Mouse (Mus musculus) MEL (cell line): Measurements from ENCODE around the gene Tomt. TPM values are rescaled to one million over a fixed set of nuclear protein-coding genes. Genes with fewer than 3 reads are reported as not detected.

Source experiments
- DNase-seq: peaks from one replicate; pipeline ENCODE4 v3.0.0; 2011; ENCODE audit warnings: low read depth, low spot score
- H3K27ac ChIP-seq: 2 replicates; pipeline ENCODE4 v1.5.1; 2012; ENCODE audit warnings: low read depth, mild to moderate bottlenecking, control low read depth, low read length, moderate library complexity; ENCODE audit not compliant: control insufficient read depth
- H3K27me3 ChIP-seq, 2 experiments: fragments of 150-350 bp in 1 of 2; sonication (generic) in 1 of 2; 2 replicates each; pipeline ENCODE4 v1.6.1; 2012; ENCODE audit warnings: low read length in 2 of 2, mild to moderate bottlenecking in 2 of 2, improper control_type of control experiment in 1 of 2, moderate library complexity in 1 of 2; ENCODE audit not compliant: insufficient read depth in 2 of 2, control insufficient read depth in 1 of 2
- H3K36me3 ChIP-seq, 2 experiments: 2 replicates each; pipeline ENCODE4 v1.6.1; 2012 to 2014; ENCODE audit warnings: low read length in 2 of 2, improper control_type of control experiment in 1 of 2, inconsistent platforms in 1 of 2, mild to moderate bottlenecking in 1 of 2; ENCODE audit not compliant: insufficient read depth in 2 of 2, control insufficient read depth in 1 of 2
- H3K4me1 ChIP-seq, 2 experiments: fragments of 150-350 bp in 1 of 2; sonication (generic) in 1 of 2; 2 replicates each; pipeline ENCODE4 v1.6.1; 2012; ENCODE audit warnings: low read length in 2 of 2, improper control_type of control experiment in 1 of 2, mild to moderate bottlenecking in 1 of 2; ENCODE audit not compliant: insufficient read depth in 2 of 2, control insufficient read depth in 1 of 2
- H3K4me3 ChIP-seq, 2 experiments: fragments of 150-350 bp in 1 of 2; sonication (generic) in 1 of 2; 2 replicates each; pipeline ENCODE4 v1.5.1; 2012; ENCODE audit warnings: low read depth in 2 of 2, low read length in 2 of 2, mild to moderate bottlenecking in 2 of 2, moderate library complexity in 2 of 2, control low read depth in 1 of 2, improper control_type of control experiment in 1 of 2; ENCODE audit not compliant: control insufficient read depth in 1 of 2, insufficient read depth in 1 of 2
- H3K79me2 ChIP-seq: 2 replicates; pipeline ENCODE4 v1.6.1; 2012; ENCODE audit warnings: mild to moderate bottlenecking, low read length, moderate library complexity; ENCODE audit not compliant: control insufficient read depth, poor library complexity, insufficient read depth
- H3K9ac ChIP-seq: 2 replicates; pipeline ENCODE4 v1.6.1; 2012; ENCODE audit warnings: low read depth, mild to moderate bottlenecking, control low read depth, low read length, moderate library complexity; ENCODE audit not compliant: control insufficient read depth, poor library complexity, severe bottlenecking
- H3K9me3 ChIP-seq: fragments of 150-350 bp; sonication (generic); replicated peaks from 2 replicates; pipeline ENCODE4 v1.6.1; 2012; ENCODE audit warnings: mild to moderate bottlenecking, low read length, improper control_type of control experiment, moderate library complexity; ENCODE audit not compliant: insufficient read depth
- CTCF ChIP-seq, 3 experiments: IDR thresholded peaks in 2 of 3; conservative IDR thresholded peaks in 1 of 3; 2 replicates each; pipeline ENCODE4 v1.5.1; 2011 to 2012; ENCODE audit warnings: low read length in 3 of 3, low read depth in 2 of 3, mild to moderate bottlenecking in 2 of 3, improper control_type of control experiment in 1 of 3, inconsistent platforms in 1 of 3, mixed read lengths in 1 of 3, moderate library complexity in 1 of 3; ENCODE audit not compliant: control insufficient read depth in 1 of 3, insufficient read depth in 1 of 3, poor library complexity in 1 of 3, severe bottlenecking in 1 of 3
- ELF1 ChIP-seq: IDR thresholded peaks from 2 replicates; pipeline ENCODE4 v1.6.1; 2014; ENCODE audit warnings: low read depth, mild to moderate bottlenecking, inconsistent platforms, low read length, improper control_type of control experiment, moderate library complexity
- EP300 ChIP-seq, 2 experiments: IDR thresholded peaks; 2 replicates each; pipeline ENCODE4 v1.6.1; 2011; ENCODE audit warnings: improper control_type of control experiment in 2 of 2, low read length in 2 of 2, low read depth in 1 of 2, mild to moderate bottlenecking in 1 of 2
- HCFC1 ChIP-seq: IDR thresholded peaks from 2 replicates; pipeline ENCODE4 v1.6.1; 2012; ENCODE audit warnings: low read depth, mild to moderate bottlenecking, inconsistent platforms, low read length, improper control_type of control experiment, moderate library complexity
- KAT2A ChIP-seq: conservative IDR thresholded peaks from 2 replicates; pipeline ENCODE4 v1.6.1; 2012; ENCODE audit warnings: low read depth, low read length, improper control_type of control experiment, inconsistent platforms
- MAX ChIP-seq: IDR thresholded peaks from 2 replicates; pipeline ENCODE4 v1.6.1; 2011; ENCODE audit warnings: low read length, improper control_type of control experiment
- MEF2A ChIP-seq: IDR thresholded peaks from 2 replicates; pipeline ENCODE4 v1.6.1; 2014; ENCODE audit warnings: low read depth, mild to moderate bottlenecking, inconsistent platforms, low read length, improper control_type of control experiment; ENCODE audit not compliant: poor library complexity, insufficient replicate concordance, severe bottlenecking; ENCODE audit errors: extremely low read depth
- MXI1 ChIP-seq: IDR thresholded peaks from 2 replicates; pipeline ENCODE4 v1.6.1; 2011; ENCODE audit warnings: mild to moderate bottlenecking, low read depth, low read length, improper control_type of control experiment
- MYB ChIP-seq: IDR thresholded peaks from 2 replicates; pipeline ENCODE4 v1.6.1; 2011; ENCODE audit warnings: mild to moderate bottlenecking, low read depth, low read length, improper control_type of control experiment
- MYC ChIP-seq: IDR thresholded peaks from 2 replicates; pipeline ENCODE4 v1.6.1; 2011; ENCODE audit warnings: low read depth, mild to moderate bottlenecking, low read length, improper control_type of control experiment, moderate library complexity
- SIN3A ChIP-seq: IDR thresholded peaks from 2 replicates; pipeline ENCODE4 v1.6.1; 2012; ENCODE audit warnings: low read length, improper control_type of control experiment, inconsistent platforms
- SMC3 ChIP-seq: IDR thresholded peaks from 2 replicates; pipeline ENCODE4 v1.6.1; 2011; ENCODE audit warnings: low read depth, low read length, improper control_type of control experiment
- TAL1 ChIP-seq: IDR thresholded peaks from 2 replicates; pipeline ENCODE4 v1.6.1; 2012; ENCODE audit warnings: mild to moderate bottlenecking, inconsistent platforms, low read length, moderate library complexity, mixed read lengths
- TCF12 ChIP-seq: IDR thresholded peaks from 2 replicates; pipeline ENCODE4 v1.6.1; 2014; ENCODE audit warnings: low read depth, mild to moderate bottlenecking, inconsistent platforms, low read length, improper control_type of control experiment, moderate library complexity
- UBTF ChIP-seq: IDR thresholded peaks from 2 replicates; pipeline ENCODE4 v1.6.1; 2012; ENCODE audit warnings: low read depth, mild to moderate bottlenecking, inconsistent platforms, low read length, improper control_type of control experiment, moderate library complexity, borderline replicate concordance; ENCODE audit not compliant: insufficient read depth
- USF2 ChIP-seq, 2 experiments: IDR thresholded peaks; 2 replicates each; pipeline ENCODE4 v1.6.1; 2011 to 2012; ENCODE audit warnings: improper control_type of control experiment in 2 of 2, low read length in 2 of 2, borderline replicate concordance in 1 of 2, inconsistent platforms in 1 of 2, low read depth in 1 of 2, mild to moderate bottlenecking in 1 of 2; ENCODE audit not compliant: insufficient read depth in 1 of 2
- ZC3H11A ChIP-seq: IDR thresholded peaks from 2 replicates; pipeline ENCODE4 v1.6.1; 2012; ENCODE audit warnings: low read depth, mild to moderate bottlenecking, inconsistent platforms, low read length, improper control_type of control experiment
- ZNF384 ChIP-seq: IDR thresholded peaks from 2 replicates; pipeline ENCODE4 v1.6.1; 2012; ENCODE audit warnings: low read depth, mild to moderate bottlenecking, inconsistent platforms, low read length, improper control_type of control experiment
- polyA plus RNA-seq, 2 experiments: library from polyadenylated mRNA; stranded (reverse) in 1 of 2; unstranded in 1 of 2; fragments of >175 nt in 1 of 2; fragments of >200 nt in 1 of 2; gene quantifications; 2 replicates each; pipeline versions ENCODE4 v1.2.1 to v1.2.4; 2012; ENCODE audit warnings: low replicate concordance in 2 of 2, low read depth in 1 of 2; ENCODE audit not compliant: insufficient read length in 2 of 2, insufficient read depth in 1 of 2, missing spikeins in 1 of 2
- total RNA-seq: library from RNA; depleted of rRNA; stranded (reverse); fragments of 300-350 nt; gene quantifications from 2 replicates; pipeline ENCODE4 v1.2.3, GENCODE M21; 2012

Tomt gene
- total and polyA plus RNA-seq, 3 experiments, result 0.82 to 1.3 TPM; not detected in 1

GRCm38 (mm10) chr7:101886274-101886673, 19.9 kb downstream of the Tomt start:
- H3K36me3 ChIP-seq, result no peaks in the 10 kb centered on the region
- no peak for DNase-seq
- H3K79me2 ChIP-seq, result no peaks in the 10 kb centered on the region
- no peak for TF ChIP-seq MAX
- no peak for TF ChIP-seq ELF1
- no peak for TF ChIP-seq SIN3A
- no peak for TF ChIP-seq UBTF
- no peaks in the 10 kb centered on the region for H3K9me3 ChIP-seq
- H3K4me1 ChIP-seq, result no peaks in the 10 kb centered on the region
- no peak overlapping the region for H3K9ac ChIP-seq
- no peak overlapping the region for H3K4me3 ChIP-seq
- H3K27me3 ChIP-seq, result peaks cover 0 to 4% of the 10 kb centered on the region in 2 experiments; a peak in 2 of 4 replicates
- H3K27ac ChIP-seq, result no peak overlapping the region

DNA sequence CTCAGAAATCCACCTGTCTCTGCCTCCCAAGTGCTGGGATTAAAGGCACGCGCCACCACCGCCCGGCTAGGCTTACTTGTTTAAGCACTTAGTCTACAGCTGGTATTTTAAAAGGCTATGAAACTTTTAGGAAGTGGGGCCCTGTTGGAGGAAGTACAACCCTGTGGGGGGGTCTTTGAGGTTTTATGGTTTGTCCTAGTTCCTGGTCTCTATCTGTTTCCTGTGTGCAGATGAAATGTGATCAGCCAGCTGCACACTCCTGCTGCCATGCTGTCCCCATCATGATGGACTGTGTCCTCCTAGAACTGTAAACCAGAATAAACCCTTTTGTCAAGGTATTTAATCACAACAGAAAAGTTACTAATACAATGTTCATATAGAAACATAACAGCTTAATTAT, 22.0 kb downstream of the Tomt start:
- no peaks in the 10 kb centered on the region for H3K9me3 ChIP-seq
- no peaks in the 10 kb centered on the region for H3K4me1 ChIP-seq
- H3K9ac ChIP-seq, result no peak overlapping the region
- peaks cover 0 to 4% of the 10 kb centered on the region in 2 experiments; a peak in 2 of 4 replicates for H3K27me3 ChIP-seq
- TF ChIP-seq MXI1, result no peak
- TF ChIP-seq KAT2A, result no peak
- TF ChIP-seq SMC3, result no peak
- no peak for TF ChIP-seq USF2 (IDR thresholded peaks at IDR 0.05; ENCODE audit: borderline replicate concordance in 1 of 2, insufficient read depth in 1 of 2, low read depth in 1 of 2, low read length in 2 of 2)
- TF ChIP-seq ZNF384, result no peak
- TF ChIP-seq ZC3H11A, result no peak
- no peak for TF ChIP-seq EP300 (IDR thresholded peaks at IDR 0.05; ENCODE audit: low read depth in 1 of 2, low read length in 2 of 2)
- TF ChIP-seq MYB, result no peak
- no peak for TF ChIP-seq CTCF (IDR thresholded peaks at IDR 0.05 in 2 of 3, conservative IDR thresholded peaks at IDR 0.05 in 1 of 3; ENCODE audit: control insufficient read depth in 1 of 3, insufficient read depth in 1 of 3, low read depth in 2 of 3, low read length in 3 of 3, poor library complexity in 1 of 3, severe bottlenecking in 1 of 3)
- no peak for TF ChIP-seq TCF12
- no peak for TF ChIP-seq HCFC1
- no peak for TF ChIP-seq MAX
- no peak for TF ChIP-seq MEF2A
- TF ChIP-seq TAL1, result no peak
- TF ChIP-seq MYC, result no peak
- TF ChIP-seq, all 39 proteins: peak for 0
- DNase-seq, result no peak
- Histone ChIP-seq H3K36me3 (no peaks in the 10 kb centered on the region), H3K4me3 (no peak overlapping the region), H3K79me2 (no peaks in the 10 kb centered on the region), H3K27ac (no peak overlapping the region)
